Comparison of ENCODE assay signal across 14 mouse cellular contexts in genomic region chr13:29616654-29617171, GRCm38 (mm10).
"Had no signal": no experiment of that assay in that cellular context is flagged by ENCODE, and none has a peak within 500 bp of the region (broad histone marks: within the 10 kb centered on the region; RNA-seq: fewer than 3 reads in every experiment).

No protein-coding gene starts in this region.

- H3K36me3 ChIP-seq: limb, embryonic 13.5 days; midbrain, embryonic 13.5 days; neural tube, embryonic 15.5 days had no signal

- DNase-seq: kidney, adult 18-20 months; kidney, postnatal 10 days; kidney, postnatal 4 days; left cerebral cortex, postnatal 4 days; lung, adult 18-20 months; right cerebral cortex, postnatal 4 days; spleen, adult 18-20 months; thymus, adult 2 months; thymus, postnatal 25 days had no signal

- H3K4me2 ChIP-seq: limb, embryonic 13.5 days; midbrain, embryonic 13.5 days; neural tube, embryonic 15.5 days had no signal

- H3K9ac ChIP-seq: limb, embryonic 13.5 days; midbrain, embryonic 13.5 days; neural tube, embryonic 15.5 days had no signal

- H3K4me3 ChIP-seq: layer of hippocampus, adult 2 months; limb, embryonic 13.5 days; midbrain, embryonic 13.5 days; myocyte; neural tube, embryonic 15.5 days had no signal

- H3K27ac ChIP-seq: layer of hippocampus, adult 2 months; limb, embryonic 13.5 days; midbrain, embryonic 13.5 days; neural tube, embryonic 15.5 days had no signal

- H3K27me3 ChIP-seq: limb, embryonic 13.5 days; midbrain, embryonic 13.5 days; neural tube, embryonic 15.5 days had no signal

- H3K9me3 ChIP-seq: limb, embryonic 13.5 days; midbrain, embryonic 13.5 days; neural tube, embryonic 15.5 days had no signal

- ATAC-seq: midbrain, embryonic 13.5 days had no signal
